Mouse (Mus musculus): ENCODE data around the gene Nacad.

GRCm38 (mm10) chr11:6650519-6650918 lies 44.7 kb upstream of the Nacad start:
- TF ChIP-seq CTCF (IDR thresholded peaks at IDR 0.05; ENCODE audit: low read depth) = no peak
- TF ChIP-seq EP300 (IDR thresholded peaks at IDR 0.05; ENCODE audit: low read depth) = no peak

Measured in liver, postnatal 0 days (tissue).